Mouse (Mus musculus) right cerebral cortex, postnatal 36 days (tissue): ENCODE measurements around the gene Sowaha.
A peak's percentile ranks its signal among the peaks of the same experiment; 100 is the strongest.

Source experiments
- DNase-seq, 2 experiments: peaks; one replicate each; pipeline ENCODE4 v3.0.0; 2022; ENCODE audit warnings: low spot score in 2 of 2, mixed read lengths in 1 of 2

The Sowaha gene

DNA sequence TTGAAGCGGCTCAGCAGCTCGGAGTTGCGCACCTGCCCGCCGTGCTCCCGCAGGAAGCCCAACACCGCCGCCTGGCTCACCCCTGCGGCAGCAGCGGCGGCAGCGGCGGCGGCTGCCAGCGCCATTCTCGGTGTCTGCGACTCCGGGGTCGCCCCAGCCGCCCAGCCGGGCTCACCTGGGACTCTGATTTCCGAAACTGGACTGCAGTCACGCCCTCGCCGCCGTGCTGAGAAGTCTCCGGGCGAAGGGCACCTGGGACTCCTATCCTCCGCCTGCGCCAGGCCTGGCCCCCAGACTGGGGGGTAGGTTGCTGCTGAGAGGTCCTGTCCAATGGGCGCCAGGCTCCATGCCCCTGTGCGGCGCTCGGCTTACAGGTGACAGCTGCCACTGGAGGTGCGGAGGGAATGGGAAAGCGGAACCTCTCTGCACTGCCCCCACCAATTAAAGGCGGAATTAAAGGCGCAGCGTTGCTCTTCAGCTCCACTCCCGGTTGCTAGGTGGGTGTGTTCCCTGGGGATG is at the start of gene Sowaha, which contains the start of gene Gm9945:
Sowaha (minus strand) TSS at position 492 of the 519 bp plus-strand sequence.
Gm9945 (plus strand) TSS at position 384 of the 519 bp plus-strand sequence.
- DNase-seq = peak; percentile 67 to 69

DNA sequence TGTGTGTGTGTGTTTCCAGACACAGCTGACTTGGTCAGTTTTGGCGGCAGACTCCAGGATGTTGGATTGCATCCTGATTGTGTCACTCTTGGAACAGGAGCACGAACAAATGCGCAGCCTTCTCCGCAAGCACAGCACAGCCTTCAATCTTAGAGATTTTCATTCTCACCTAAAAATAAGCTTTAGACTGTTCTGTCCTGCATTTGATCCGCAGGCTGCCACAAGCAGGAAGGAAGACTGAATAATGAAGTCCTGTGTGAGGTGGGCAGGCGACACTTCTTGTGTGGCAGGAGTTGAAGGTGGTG is 49.1 kb upstream of the Sowaha start:
- peak in 1 of 2 experiments; percentile 65 for DNase-seq

DNA sequence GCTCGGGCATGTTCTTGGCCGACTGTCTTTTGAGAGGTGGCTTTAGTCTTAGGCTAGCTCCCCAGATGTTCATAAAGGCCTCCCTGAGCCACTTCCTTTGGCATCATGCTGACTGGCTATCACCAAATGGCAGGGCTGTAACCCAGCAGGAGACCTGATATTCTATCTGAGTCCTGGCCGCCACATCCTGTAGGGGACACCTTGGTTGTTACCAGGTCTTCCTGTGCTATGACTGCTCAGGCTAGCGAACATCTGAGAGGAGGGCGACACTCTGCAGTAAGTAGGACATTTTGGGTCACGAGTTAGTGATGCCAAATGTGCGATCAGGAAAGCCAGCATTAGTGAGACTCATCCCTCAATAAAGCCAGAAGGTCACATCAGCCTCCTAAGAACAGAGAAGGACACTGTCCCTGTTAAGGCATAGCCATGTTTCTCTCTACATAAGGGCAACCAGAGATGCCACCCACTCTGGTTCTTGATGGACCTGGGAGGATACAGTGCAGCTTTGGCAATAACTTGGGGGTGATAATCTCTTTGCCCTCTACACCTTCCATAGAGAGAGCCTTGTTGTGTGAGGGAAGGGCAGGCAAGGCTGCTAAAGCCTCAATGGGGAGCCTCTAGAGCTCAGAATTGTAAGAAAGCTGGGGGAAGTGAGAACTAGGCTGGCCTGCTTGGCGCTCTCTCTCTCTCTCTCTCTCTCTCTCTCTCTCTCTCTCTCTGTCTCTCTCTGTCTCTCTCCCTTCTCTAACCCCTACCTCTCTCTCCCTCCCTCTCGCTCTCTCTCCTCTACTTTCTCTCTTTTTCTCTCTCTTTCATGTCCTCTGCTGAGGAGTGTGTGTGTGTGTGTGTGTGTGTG is 48.6 kb upstream of the Sowaha start:
- DNase-seq = no peak

DNA sequence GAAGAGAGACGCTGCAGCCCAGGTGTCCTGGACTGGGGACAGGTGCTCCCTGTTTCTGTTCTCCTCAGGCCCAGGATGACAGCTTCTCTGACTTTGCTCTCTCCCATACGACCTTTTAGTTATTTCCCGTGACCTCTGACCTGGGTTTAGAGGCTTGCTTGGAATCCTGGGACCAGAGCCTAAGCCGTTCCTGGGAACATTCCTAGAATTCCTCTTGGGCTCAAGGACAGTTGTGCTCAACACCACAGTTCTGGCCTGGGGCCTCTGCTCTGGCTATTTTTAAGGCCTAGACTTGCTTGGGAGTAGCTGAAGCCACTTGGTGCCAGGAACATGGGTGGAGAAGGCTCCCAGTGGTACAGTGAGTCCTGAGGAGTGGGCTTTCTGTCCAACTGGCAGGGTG is 45.4 kb upstream of the Sowaha start:
- DNase-seq = no peak

DNA sequence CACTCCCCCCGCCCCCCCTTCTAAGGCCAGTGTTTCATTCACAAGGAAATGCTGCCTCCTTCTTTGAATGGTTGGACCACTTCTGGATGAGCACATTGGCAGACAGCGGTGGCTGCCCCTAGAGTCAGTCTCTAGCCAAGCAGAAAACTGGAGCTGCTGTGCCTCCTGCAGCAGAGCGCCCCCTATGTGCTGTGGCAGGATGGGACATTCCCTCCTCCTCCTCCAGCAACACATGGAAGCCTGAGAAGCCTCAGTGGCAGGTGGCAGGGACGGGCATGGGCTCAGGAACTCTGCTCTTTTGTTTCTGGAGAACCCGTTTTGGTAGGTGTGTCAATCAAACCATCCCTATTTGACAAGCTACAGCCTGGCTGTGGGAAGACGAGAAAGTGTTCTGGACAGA is 44.8 kb upstream of the Sowaha start:
- DNase-seq = no peak

DNA sequence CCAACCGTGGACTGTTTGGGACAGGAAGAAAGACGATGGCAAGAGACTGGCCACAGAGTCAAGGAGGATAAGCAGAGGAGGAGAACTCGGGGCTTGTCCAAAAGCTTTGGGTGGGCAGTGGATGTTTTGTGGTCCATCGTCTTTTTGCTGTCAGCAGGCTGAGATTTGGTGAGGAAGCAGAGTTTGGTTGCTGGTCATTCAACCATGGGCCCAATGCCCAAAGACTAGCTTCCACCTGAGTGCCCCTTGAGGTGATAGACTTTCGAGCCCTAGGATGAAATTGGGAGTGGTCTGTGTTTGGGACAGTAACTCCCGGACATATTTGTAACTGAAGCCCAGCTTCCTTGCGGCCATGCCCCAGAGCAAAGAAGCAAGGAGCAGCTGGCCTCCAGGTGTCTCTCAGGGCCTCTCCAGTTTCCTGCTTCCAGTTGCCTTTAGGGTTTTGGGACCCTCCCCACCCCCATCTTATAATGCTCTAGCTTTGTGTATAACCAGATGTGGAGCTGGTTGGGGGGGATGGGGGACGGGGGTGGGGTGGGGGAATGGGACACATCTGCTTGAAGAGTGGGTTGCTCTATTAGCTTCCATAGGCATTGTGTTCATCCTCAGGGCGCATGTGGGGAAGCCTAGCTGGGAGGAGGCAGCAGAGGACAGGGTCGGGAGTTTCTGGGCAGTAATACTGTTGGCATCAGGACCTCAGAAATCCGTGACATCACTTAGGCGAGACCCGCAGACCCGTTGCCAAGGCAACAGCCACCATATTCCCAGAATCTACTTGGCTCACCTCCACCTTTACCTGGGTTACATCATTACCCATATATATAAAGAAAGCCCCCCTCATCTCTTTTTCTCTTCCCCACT is 43.7 kb upstream of the Sowaha start:
- no peak for DNase-seq

DNA sequence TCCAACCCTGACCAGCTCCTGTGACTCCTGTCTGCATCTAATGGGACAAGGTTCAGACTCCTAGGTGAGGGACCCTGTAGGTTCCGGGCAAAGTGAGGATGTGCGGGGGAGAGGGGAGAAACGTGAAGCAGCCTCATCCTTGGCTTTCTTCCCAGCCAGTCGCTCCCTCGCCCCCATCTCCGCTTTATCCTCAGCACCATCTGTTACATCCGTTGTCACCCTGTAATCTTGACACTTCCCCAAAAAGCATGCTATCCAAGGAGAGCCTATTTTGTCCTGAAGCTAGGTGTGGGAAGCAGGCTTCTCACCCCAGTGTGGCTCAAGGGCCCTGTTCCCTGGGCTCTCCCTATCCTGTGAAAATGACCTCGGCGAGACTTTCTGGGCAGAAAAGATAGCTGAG is 42.9 kb upstream of the Sowaha start:
- DNase-seq = peak; percentile 64 to 85

DNA sequence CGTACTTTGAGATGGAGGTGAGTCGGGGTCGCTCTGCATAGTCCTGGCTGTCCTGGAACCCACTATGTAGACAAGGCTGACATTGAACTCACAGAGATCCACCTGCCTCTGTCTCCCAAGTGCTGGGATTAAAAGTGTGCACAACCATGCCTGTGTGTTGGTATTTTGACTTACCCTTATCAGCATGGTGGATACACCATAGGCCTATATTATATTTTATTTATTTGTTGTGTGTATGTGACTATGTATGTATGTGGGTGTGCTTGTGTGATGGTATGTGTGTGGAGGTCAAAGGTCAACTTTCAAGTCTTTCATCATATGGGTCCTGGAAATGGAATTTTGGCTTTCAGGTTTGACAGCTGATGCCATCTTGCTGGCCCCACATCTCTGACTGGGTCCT is 42.3 kb upstream of the Sowaha start:
- DNase-seq = no peak

DNA sequence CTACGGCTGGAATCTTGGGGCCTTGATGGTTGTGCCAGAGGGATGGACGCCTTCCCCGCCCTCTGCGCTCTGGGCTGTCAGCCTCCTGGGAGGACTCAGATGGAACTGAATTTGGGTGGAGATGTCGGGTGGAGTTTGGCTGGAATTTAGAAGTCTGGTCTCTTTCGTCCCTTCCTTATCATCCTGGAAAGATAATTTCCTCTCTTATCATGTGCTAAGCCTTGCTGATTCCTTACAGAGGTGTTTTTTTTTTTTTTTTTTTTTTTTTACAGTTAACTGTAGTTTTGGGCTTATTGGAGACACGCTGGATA is 41.7 kb upstream of the Sowaha start:
- no peak for DNase-seq

DNA sequence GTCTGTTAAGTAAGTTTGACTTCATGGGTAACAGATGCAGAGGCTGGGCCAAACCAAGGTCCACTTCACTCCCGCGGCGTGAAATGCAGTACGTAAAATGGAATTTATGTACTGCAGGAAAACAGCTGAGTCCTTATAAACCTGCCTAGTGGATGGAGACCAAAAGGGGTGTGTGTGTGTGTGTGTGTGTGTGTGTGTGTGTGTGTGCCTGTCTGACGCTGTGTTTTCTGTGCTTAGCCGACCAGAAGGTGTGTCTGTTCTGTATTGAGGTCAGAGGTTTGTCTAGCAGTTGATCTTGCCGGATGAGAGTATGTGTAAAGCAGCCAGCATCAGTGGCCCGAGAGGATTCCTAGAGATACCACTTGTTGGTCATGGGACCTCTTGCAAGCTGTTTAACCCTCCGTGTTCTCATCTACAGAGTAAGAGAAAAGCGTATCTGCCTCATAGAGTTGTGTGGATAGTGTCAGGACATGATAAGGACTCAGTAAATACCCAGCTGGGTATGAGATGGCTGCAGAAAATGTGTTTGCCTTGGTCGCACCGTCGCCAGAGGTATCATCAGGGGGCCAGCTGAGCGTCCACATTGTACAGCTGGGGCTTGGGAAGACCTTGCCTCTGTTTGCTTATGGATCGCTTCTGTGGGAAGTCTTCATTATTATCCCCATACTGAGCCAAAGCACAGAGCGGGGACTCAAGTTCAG is 41.2 kb upstream of the Sowaha start:
- peak in 1 of 2 experiments; percentile 43 for DNase-seq

DNA sequence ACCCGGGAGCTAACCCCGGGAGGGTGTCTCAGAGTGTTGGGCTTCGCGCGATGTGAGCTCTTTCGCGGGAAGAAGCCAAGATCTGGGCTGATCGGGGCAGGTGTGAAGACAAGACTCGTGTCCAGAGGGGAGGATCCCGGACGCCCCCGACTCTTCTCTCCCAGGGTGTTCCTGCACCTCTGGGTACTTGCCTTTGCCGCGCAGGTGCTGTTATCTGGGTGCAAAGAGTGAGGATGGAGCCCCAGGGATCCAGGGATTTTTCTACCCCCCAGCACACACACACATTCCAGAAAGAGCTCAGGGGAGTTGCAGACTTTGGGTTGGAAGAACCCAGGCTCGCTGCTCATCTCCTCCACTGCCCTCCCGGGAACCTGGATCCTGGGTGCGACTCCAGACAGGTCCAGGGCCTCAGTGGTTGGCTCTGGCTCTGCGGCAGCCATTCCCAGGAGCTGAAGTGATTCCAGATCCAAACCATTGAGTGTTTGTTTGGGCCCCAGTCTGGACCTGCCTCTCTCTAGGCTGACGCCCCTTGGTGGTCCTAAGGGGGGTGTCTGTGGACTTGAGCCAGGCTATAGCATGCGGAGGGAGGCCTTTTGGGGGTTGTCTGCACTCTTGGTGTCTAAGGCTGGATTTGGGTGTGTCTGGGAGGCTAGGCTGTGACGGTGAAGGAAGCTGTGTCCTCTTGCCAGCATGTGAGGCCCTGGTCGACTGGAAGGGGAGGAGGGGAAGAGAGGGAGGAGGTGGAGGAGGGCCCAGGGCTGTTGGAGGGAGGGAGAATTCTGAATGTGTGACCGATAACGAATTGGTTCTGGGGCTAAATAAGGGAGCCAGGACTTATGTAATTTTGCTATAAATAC is 40.3 kb upstream of the Sowaha start:
- DNase-seq = peak; percentile 57 to 77

DNA sequence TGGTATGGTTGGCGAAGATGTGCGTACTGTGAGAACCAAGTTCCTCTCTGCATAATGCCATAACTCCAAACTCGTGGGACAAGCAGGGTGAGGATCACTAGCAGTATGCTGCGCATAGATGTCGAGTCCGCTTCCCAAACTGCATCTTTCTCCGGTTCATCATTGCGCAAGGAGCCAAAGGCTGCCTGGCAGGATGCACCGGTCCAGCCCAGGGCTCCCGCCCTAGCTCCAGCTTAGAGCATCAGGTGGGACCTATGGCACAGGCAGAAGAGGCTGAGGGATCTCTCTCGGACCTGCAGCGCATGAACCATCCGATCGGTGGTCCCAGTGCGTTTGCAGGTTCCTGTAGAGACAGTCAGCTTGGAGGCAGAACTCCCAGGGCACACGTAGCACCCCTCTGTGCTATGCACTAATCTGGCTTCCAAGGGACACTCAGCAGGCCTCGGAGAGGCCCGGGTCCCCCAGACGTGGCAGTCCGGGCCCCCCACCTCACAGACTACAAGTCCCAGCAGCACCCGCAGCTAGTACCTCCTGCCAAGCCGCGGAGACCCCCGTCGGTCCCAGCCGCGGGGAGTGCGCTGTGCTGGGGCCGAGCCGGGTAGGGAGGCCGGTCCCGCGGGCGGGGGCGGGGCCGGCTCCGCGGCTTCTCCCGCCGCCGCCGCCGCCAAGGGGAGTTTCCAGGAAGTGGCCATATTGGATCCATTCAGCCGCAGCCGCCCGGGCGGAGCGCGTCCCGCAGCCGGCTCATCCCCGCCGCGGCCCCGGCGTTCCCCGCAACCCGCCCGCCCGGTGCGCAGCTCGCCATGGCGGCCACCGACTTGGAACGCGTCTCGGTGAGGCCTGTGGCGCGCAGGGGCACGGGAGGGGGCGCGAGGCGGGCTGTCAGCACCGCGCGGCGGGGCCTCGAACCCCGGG is 39.4 kb upstream of the Sowaha start, which contains the start of gene Sept8:
Sept8 (plus strand) TSS at position 51 of the 915 bp plus-strand sequence.
- peak; percentile 45 to 59 for DNase-seq

DNA sequence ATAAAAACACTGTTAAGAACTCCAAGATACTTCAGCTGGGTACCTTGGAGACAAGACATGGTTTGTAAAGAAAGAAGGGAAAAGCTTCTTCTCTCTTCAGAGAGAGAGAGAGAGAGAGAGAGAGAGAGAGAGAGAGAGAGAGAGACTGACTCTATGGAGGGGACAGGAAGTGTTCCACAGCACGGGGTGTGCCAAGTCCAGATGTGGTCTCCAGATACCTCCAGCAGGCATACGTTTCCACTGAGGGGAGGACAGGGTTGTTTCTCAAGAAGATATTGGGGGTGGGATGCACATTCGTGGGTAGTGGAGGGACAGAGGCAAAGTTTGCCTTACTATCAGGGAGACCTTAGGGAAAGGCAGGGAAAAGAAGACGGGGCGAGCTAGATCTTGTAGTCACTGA is 38.7 kb upstream of the Sowaha start:
- no peak for DNase-seq

DNA sequence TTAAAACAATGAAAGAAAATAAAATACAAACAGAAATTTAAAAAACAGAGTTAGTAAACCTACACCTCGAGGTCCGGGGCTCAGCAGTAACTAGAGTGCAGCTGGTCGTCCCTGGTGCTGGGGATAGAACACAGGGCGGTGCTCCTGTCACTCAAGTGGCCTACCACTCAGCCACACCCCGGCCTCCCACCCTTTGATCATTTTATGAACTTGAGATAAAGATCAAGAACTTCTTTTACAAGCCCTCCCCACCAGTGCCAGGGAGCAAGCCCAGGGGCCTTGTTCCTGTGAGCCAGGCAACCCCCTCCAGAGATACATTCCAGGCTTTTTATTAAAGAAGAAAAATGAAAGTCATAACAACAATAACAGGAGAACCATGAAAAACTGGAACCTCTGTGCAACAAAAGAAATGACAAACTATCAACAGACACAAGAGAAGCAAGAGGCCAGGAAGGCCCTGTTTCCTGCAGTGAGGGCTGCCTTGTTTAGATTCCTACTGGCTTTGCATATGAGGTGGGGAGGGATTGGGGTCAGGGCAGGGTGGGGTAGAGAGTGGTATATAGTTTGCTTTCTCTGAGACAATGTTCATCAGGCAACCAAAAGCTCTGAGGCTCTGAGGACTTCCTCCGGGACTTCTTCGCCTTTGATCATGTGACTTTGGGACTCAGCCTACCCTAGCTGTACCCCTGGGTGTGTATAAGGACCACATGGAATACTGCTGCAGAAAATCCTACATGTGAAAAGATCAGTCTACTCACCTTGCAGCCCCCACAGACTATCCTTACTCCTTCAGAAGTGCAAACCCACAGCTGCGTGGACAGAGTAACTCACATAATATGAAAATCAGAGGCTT is 36.9 kb upstream of the Sowaha start:
- DNase-seq = no peak

DNA sequence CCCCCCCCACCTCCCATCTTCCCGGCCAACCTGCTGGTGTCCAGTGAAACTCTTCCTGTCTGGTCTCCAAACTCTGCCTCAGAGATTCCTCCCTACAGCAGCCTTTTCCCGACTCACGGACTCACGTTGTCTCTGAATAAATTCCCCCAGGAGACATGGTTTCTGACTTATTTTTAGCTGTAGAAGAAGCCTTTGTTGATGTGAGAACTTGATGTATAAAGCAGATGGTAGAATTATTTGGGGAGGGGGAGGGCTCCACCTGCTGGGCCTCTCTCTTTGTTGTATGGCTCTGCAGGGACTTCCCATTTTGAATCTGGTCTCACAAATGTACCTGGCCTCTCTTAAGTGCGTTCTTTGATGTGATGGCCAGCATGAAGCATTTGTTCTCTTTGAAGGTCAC is 30.3 kb upstream of the Sowaha start:
- DNase-seq = no peak

DNA sequence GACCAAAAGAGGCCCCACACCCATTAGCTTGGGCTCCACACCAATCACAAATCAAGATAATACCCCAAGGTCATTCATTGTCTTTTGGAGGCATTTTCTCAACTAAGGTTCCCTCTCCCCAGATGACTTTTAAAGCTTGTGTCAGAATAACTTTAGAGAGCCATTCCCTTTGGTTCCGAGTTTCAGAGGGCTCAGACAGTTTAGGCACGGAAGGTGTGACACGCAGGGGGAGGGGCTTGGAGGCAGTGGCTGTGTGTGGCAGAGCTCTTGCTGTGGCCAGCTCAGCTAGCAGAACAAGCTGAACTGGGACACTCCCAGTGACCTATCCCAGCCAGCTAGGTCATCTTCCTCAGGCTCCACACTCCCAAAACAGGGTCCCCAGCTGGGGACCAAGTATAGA is 28.5 kb upstream of the Sowaha start:
- no peak for DNase-seq

DNA sequence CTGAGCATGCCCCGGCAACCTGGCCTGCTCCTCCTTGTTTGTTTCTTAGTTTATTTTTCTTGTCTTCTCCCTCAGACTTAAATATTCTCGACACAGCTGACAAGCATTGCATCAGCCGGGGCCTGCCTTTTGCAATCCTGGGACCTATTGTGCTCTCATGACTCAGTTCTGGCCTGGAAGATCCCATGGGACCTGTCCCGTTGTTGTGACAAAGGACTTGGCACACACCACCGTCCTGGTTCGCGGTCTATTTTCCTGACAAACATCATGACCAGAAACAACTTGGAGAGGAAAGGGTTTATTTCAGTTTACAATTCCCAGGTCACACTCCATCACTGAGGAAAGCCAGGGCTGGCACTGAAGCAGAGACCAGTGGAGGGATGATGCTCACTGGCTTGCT is 28.1 kb upstream of the Sowaha start:
- no peak for DNase-seq

DNA sequence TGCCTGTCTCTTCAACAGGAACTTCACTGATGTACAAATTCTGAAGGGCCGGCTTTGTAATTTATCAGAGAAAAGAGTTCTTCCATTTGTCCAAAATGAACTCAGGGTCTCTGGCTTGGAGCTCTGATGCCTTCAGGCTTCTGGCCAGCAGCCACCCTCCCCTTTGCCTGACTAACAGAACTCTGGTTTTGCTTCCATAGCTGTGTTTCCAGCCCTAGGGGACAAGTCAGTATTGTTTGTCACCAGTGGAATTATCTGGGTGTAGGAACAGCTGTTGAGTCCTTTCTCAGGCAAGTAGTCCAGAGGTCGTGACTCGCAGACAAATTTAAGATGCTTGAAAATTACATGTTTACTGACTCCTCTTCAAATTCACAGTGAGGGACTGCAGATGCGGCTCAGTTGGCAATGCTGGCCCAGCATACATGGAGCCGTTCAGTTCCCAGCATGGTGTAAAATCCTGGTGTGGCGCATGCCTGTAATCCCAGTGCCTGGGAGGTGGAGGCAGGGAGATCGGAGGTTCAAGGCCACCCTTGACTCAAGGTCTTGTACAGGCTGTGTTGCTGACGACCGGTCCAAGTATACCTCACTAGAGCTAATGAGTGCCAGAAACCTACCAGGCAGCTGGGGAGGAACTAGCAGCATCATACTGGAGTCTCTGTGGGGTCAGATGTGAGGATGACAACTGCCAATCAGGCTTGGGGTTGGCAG is 27.2 kb upstream of the Sowaha start:
- DNase-seq = no peak
